Comparison of ENCODE assay signal across 7 mouse cellular contexts in the genomic region with DNA sequence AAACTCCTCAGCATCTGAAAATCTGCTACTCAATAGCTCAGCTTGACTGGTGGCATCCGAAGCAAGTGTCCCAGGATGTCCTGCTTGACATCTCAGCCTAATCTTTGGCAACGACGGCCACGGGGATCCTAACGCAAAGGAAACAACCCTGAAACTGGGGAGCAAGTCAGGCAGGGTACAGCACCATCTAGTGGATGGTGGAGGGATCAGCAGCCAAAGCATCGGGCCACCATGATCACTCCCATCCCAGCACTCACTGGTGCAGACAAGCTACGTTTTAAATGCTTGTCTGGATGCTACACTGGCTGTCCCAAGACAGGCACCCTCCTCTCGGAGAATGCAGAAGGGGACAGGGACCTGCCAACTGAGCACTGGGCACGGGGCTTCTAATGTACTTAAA. TPM values are rescaled to one million over a fixed set of nuclear protein-coding genes. Genes with fewer than 3 reads are reported as not detected.
DNase-seq lines count a peak whose midpoint lies in the region; ATAC-seq and TF ChIP-seq lines count a peak whose summit lies in the region.

Gene Apol8 (minus strand): TSS at position 156 of the 400 bp plus-strand sequence.

- H3K4me3 ChIP-seq in testis, adult 2 months (ENCODE audit: control insufficient read depth, low read depth, low read length) = no peak within 1 kb of the TSS
- no peak within 1 kb of the TSS for H3K4me3 ChIP-seq in intestine, embryonic 15.5 days (replicated peaks)
- H3K4me3 ChIP-seq in liver, embryonic 11.5 days (ENCODE audit: low read depth, low read length) = peak within 1 kb of the TSS; percentile 19; the same call in 1 of the 2 replicates
- H3K4me3 ChIP-seq in olfactory bulb, adult 2 months (ENCODE audit: insufficient read depth, low read depth, low read length) = peak within 1 kb of the TSS; percentile 37; the same call in 1 of the 2 replicates

- no peak for DNase-seq in testis, postnatal 10 days (ENCODE audit: low spot score)
- DNase-seq in embryo, embryonic 10.5 days (ENCODE audit: low spot score) = peak; percentile 82
- DNase-seq in liver, embryonic 11.5 days (ENCODE audit: low spot score) = no peak

- TF ChIP-seq POLR2A in testis, adult 2 months (IDR thresholded peaks at IDR 0.05; ENCODE audit: control insufficient read depth, low read depth, low read length) = no peak
- TF ChIP-seq POLR2A in olfactory bulb, adult 2 months (IDR thresholded peaks at IDR 0.05; ENCODE audit: insufficient read depth, low read depth, low read length) = no peak

- H3K36me3 ChIP-seq in testis, adult 2 months (ENCODE audit: control insufficient read depth, insufficient read depth, low read length) = no peaks in the 10 kb centered on the region
- H3K36me3 ChIP-seq in intestine, embryonic 15.5 days = peaks cover 13% of the 10 kb centered on the region
- peaks cover 20% of the 10 kb centered on the region for H3K36me3 ChIP-seq in liver, embryonic 11.5 days (ENCODE audit: control insufficient read depth, insufficient read depth, low read length)

- H3K9me3 ChIP-seq in intestine, embryonic 15.5 days = no peaks in the 10 kb centered on the region
- H3K9me3 ChIP-seq in liver, embryonic 11.5 days (ENCODE audit: control insufficient read depth, low read length) = no peaks in the 10 kb centered on the region

- no peaks in the 10 kb centered on the region for H3K4me1 ChIP-seq in testis, adult 2 months (ENCODE audit: control insufficient read depth, insufficient read depth, low read length)
- no peaks in the 10 kb centered on the region for H3K4me1 ChIP-seq in intestine, embryonic 15.5 days (replicated peaks)
- H3K4me1 ChIP-seq in liver, embryonic 11.5 days (replicated peaks; ENCODE audit: control insufficient read depth, insufficient read depth, low read length) = peaks cover 15% of the 10 kb centered on the region
- peaks cover 21% of the 10 kb centered on the region for H3K4me1 ChIP-seq in olfactory bulb, adult 2 months (ENCODE audit: control insufficient read depth, insufficient read depth, low read length)

- no peak within 1 kb of the TSS for H3K4me2 ChIP-seq in intestine, embryonic 15.5 days (replicated peaks)
- peak within 1 kb of the TSS; percentile 51 for H3K4me2 ChIP-seq in liver, embryonic 11.5 days

- H3K27me3 ChIP-seq in testis, adult 2 months (ENCODE audit: control insufficient read depth, insufficient read depth, low read length) = no peaks in the 10 kb centered on the region
- H3K27me3 ChIP-seq in intestine, embryonic 15.5 days (replicated peaks) = peaks cover 12% of the 10 kb centered on the region
- no peaks in the 10 kb centered on the region for H3K27me3 ChIP-seq in liver, embryonic 11.5 days (replicated peaks; ENCODE audit: control insufficient read depth, insufficient read depth, low read length)

- peak; percentile 67 for ATAC-seq in activated CD4-positive, CD25-positive, alpha-beta regulatory T cell, adult 4 months
- ATAC-seq in intestine, embryonic 15.5 days = peak; percentile 26; the same call in 1 of the 2 replicates
- ATAC-seq in liver, embryonic 11.5 days (replicated peaks; ENCODE audit: low FRiP score) = no peak

- H3K27ac ChIP-seq in testis, adult 2 months (ENCODE audit: control insufficient read depth, insufficient read depth, low read depth, low read length) = no peak within 1 kb of the TSS
- no peak within 1 kb of the TSS for H3K27ac ChIP-seq in intestine, embryonic 15.5 days
- 0 out of 2 replicates have a peak within 1 kb of the TSS, but pooled peaks have one; percentile 32 for H3K27ac ChIP-seq in liver, embryonic 11.5 days (ENCODE audit: low read depth, low read length)
- H3K27ac ChIP-seq in olfactory bulb, adult 2 months (ENCODE audit: insufficient read depth, low read depth, low read length) = no peak within 1 kb of the TSS

- 8% methylated on average over 9 of the region's 9 CpGs for WGBS in intestine, embryonic 15.5 days
- WGBS in liver, embryonic 11.5 days = 6% methylated on average over 9 of the region's 9 CpGs
- WGBS in olfactory bulb, adult 2 months = 5% methylated on average over 9 of the region's 9 CpGs

- peak; percentile 95 for TF ChIP-seq CTCF in testis, adult 2 months (IDR thresholded peaks at IDR 0.05; ENCODE audit: control insufficient read depth, insufficient read depth, insufficient replicate concordance, low read depth, low read length)
- peak; percentile 68 for TF ChIP-seq CTCF in olfactory bulb, adult 2 months (IDR thresholded peaks at IDR 0.05; ENCODE audit: insufficient read depth, low read depth, low read length)

- H3K9ac ChIP-seq in intestine, embryonic 15.5 days = no peak within 1 kb of the TSS
- peak within 1 kb of the TSS; percentile 26 for H3K9ac ChIP-seq in liver, embryonic 11.5 days (ENCODE audit: low read depth, low read length)

RNA-seq across cellular contexts. Expression of gene Apol8, which starts in this region (rescaled TPM):
- 0.17 TPM in 2 replicates for polyA plus RNA-seq in testis, adult 2 months (2012; rRNA removed)
- polyA plus RNA-seq in activated CD4-positive, CD25-positive, alpha-beta regulatory T cell, adult 4 months (2017; shearing (Covaris generic)) = not detected
- polyA plus RNA-seq in intestine, embryonic 15.5 days (2015; fragmentation: Nextera tagmentation; extraction: Ambion mirVana) = 0.18 and 0.35 TPM in 2 replicates
- polyA plus RNA-seq in liver, embryonic 11.5 days (2014; fragmentation: Nextera tagmentation; extraction: Ambion mirVana) = 2.9 and 3.2 TPM in 2 replicates
- polyA plus RNA-seq in olfactory bulb, adult 2 months (2012; ENCODE audit: insufficient read depth, insufficient read length, low replicate concordance, missing spikeins) = not detected in 2 replicates

Comparison
In these comparisons a context has a peak if more than half of its experiments do, and no peak if none do; other contexts are left out.
1. Peak in ATAC-seq in activated CD4-positive, CD25-positive, alpha-beta regulatory T cell, adult 4 months; RNA of the gene not detected or under 1 TPM.
2. Peak in ATAC-seq in intestine, embryonic 15.5 days; RNA of the gene not detected or under 1 TPM.
3. H3K4me3 ChIP-seq: peak in liver, embryonic 11.5 days (single experiment) and olfactory bulb, adult 2 months (single experiment); none in testis, adult 2 months (single experiment) and intestine, embryonic 15.5 days (single experiment).